Mouse (Mus musculus) heart, embryonic 11.5 days (tissue): ENCODE data around the gene Iars2. TPM values are rescaled to one million over a fixed set of nuclear protein-coding genes. Genes with fewer than 3 reads are reported as not detected.

Experiments used
- ATAC-seq: fragments of 200-750 bp; cut with Nextera tagmentation; replicated peaks from 2 replicates; pipeline ENCODE4 v1.8.0; 2017; ENCODE audit warnings: moderate library complexity; ENCODE audit not compliant: insufficient number of reproducible peaks, low FRiP score, low TSS enrichment
- H3K27ac ChIP-seq: fragments of 300-500 bp; sonication (generic); 2 replicates; pipeline ENCODE4 v1.5.1; 2014; ENCODE audit warnings: mild to moderate bottlenecking, low read depth, low read length
- H3K27me3 ChIP-seq: fragments of 300-500 bp; sonication (generic); 2 replicates; pipeline ENCODE4 v1.6.1; 2014; ENCODE audit warnings: mild to moderate bottlenecking, low read length, mixed read lengths; ENCODE audit not compliant: control insufficient read depth, insufficient read depth
- H3K36me3 ChIP-seq: fragments of 300-500 bp; sonication (generic); 2 replicates; pipeline ENCODE4 v1.6.1; 2014; ENCODE audit warnings: mild to moderate bottlenecking, low read length, moderate library complexity, mixed read lengths; ENCODE audit not compliant: control insufficient read depth, insufficient read depth
- H3K4me1 ChIP-seq: fragments of 300-500 bp; sonication (generic); 2 replicates; pipeline ENCODE4 v1.6.1; 2014; ENCODE audit warnings: low read length; ENCODE audit not compliant: control insufficient read depth, insufficient read depth
- H3K4me2 ChIP-seq: fragments of 300-500 bp; sonication (generic); 2 replicates; pipeline ENCODE4 v1.6.1; 2014; ENCODE audit warnings: mild to moderate bottlenecking, moderate library complexity
- H3K4me3 ChIP-seq: fragments of 300-500 bp; sonication (generic); 2 replicates; pipeline ENCODE4 v1.5.1; 2014; ENCODE audit warnings: low read depth, low read length
- H3K9ac ChIP-seq: fragments of 300-500 bp; sonication (generic); 2 replicates; pipeline ENCODE4 v1.6.1; 2014; ENCODE audit warnings: mild to moderate bottlenecking, low read depth, low read length, moderate library complexity
- H3K9me3 ChIP-seq: fragments of 300-500 bp; sonication (generic); replicated peaks from 2 replicates; pipeline ENCODE4 v1.6.1; 2016; ENCODE audit warnings: low read length; ENCODE audit not compliant: control insufficient read depth
- WGBS: fragments of 180-500 bp; shearing (Covaris S2); extraction: QIAGEN DNeasy Blood & Tissue Kit; methylation state at CpG from one replicate; pipeline ENCODE4 v1.1.7; 2014; ENCODE audit not compliant: insufficient replicate concordance; 5-methylcytosine and 5-hydroxymethylcytosine counted together
- microRNA counts: library from miRNA; unstranded; fragments of <30 nt; microRNA quantifications from one replicate; lab custom pipeline; 2015
- microRNA-seq: library from miRNA; unstranded; fragments of <30 nt; microRNA quantifications from one replicate; pipeline ENCODE4, GENCODE M21; 2016; ENCODE audit warnings: borderline number of aligned reads
- polyA plus RNA-seq: library from polyadenylated mRNA; unstranded; fragments of >200 nt; fragmentation: Nextera tagmentation; extraction: Ambion mirVana; gene quantifications from 2 replicates; pipeline ENCODE4 v1.2.1, GENCODE M21; 2014

Iars2 gene
- polyA plus RNA-seq, 1 experiment from 2014 or later = 34.9 TPM

DNA sequence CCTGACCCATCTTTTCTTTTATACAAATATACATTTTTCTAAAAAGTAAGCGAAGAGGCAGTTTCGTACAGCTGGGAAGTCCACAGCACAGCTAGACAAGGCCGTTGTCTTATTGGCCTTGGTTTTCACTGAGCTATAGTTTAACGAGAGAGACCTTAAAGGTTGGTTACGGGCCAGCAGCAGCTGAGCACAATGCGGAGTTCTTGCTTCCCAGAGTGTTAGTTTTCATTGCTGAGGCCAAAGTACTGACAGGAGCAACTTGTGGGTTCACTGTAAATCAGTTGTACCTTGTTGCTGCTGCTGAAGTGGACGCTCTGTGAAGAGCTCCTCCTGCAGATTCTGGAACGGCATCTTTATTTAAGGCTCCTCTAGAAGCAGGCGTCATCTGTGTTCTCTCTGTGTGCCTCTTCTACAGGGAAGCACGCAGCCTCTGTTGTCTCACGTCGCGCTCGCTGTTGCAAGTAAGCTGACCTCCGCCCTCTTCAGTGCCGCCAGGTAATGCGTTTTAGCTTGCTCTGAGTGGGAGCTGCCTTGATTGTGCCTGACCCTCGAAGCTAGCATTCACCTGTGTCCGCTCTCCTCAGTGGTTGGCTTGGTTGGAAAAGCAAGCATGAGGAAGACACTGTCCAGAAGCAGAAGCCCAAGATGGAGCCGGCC is 81.6 kb downstream of the Iars2 start:
- no peaks in the 10 kb centered on the region for H3K9me3 ChIP-seq
- WGBS = 87% methylated on average over 20 of the region's 20 CpGs
- no peak overlapping the region for H3K27ac ChIP-seq
- no peak overlapping the region for H3K9ac ChIP-seq
- no peaks in the 10 kb centered on the region for H3K27me3 ChIP-seq
- H3K4me1 ChIP-seq = peaks cover 11% of the 10 kb centered on the region; the same call in 1 of the 2 replicates
- peaks cover 23% of the 10 kb centered on the region for H3K36me3 ChIP-seq
- H3K4me2 ChIP-seq = no peak overlapping the region
- H3K4me3 ChIP-seq = no peak overlapping the region
- no peak for ATAC-seq

DNA sequence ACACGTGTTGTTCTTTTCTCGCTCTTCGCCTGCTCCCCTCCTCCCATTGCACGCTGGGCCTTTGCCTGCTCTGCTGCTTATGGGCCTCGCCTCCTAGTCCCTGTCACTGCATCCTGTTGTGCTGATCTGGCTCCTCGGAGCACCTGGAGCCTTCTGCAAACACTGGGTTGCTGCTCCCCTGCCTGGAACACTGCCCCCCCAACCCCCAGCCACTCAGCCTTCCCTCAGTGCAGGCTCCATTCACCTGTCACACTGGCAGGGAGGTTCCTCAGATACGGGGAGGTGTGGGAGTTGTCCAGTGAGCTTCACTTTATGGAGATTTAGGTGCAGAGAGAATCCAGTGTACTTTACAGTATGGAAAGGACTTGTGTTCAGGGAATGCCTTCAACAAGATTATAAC is 83.7 kb downstream of the Iars2 start:
- H3K27ac ChIP-seq = no peak overlapping the region
- H3K4me1 ChIP-seq = no peaks in the 10 kb centered on the region
- 76% methylated on average over 7 of the region's 7 CpGs for WGBS
- H3K9ac ChIP-seq = no peak overlapping the region
- no peak overlapping the region for H3K4me3 ChIP-seq
- no peak overlapping the region for H3K4me2 ChIP-seq
- H3K36me3 ChIP-seq = peaks cover 19% of the 10 kb centered on the region
- H3K27me3 ChIP-seq = no peaks in the 10 kb centered on the region
- H3K9me3 ChIP-seq = no peaks in the 10 kb centered on the region
- no peak for ATAC-seq

DNA sequence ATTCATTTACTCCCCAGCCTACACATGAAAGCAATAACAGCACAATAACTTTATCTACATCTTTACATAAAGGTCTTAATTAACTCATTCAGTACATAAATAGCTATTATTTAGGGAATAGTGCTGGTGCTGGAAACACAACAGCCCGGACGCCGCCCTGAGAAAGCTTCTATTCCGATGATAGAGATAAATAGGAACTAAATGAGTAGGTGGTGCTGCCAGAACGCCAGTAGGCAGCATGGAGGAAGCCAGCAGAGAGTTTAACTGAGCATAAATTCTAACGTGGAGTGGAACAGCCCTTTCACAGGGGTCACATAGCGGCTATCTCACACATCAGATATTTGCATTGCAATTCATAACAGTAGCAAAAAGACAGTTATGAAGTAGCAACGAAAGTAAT is 86.2 kb downstream of the Iars2 start:
- ATAC-seq = no peak
- H3K9me3 ChIP-seq = no peaks in the 10 kb centered on the region
- H3K27me3 ChIP-seq = no peaks in the 10 kb centered on the region
- H3K36me3 ChIP-seq = peaks cover 22% of the 10 kb centered on the region
- H3K27ac ChIP-seq = no peak overlapping the region
- H3K9ac ChIP-seq = no peak overlapping the region
- 85% methylated on average over 8 of the region's 8 CpGs for WGBS
- no peaks in the 10 kb centered on the region for H3K4me1 ChIP-seq
- no peak overlapping the region for H3K4me3 ChIP-seq
- H3K4me2 ChIP-seq = no peak overlapping the region

DNA sequence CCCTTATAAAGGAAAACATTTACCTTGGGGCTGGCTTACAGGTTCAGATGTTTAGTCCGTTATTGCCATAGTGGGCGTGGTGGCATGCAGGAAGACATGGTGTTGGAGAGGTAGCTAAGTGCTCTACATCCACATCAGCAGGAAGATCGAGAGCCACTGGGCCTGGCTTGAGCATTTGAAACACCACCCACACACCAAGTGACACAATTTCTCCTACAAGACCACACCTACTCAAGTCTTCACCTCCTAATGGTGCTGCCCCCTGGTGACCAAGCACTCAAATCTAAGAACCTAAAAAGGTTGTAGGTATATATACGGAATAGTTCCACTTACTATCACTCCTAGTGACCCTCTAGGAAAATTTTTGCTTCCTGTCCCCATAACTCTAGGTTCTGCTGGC is 92.7 kb downstream of the Iars2 start:
- no peak overlapping the region for H3K4me3 ChIP-seq
- H3K27me3 ChIP-seq = no peaks in the 10 kb centered on the region
- no peak for ATAC-seq
- peaks cover 21% of the 10 kb centered on the region for H3K36me3 ChIP-seq
- H3K27ac ChIP-seq = no peak overlapping the region
- no peaks in the 10 kb centered on the region for H3K9me3 ChIP-seq
- 86% methylated on average over 4 of the region's 4 CpGs for WGBS
- H3K9ac ChIP-seq = no peak overlapping the region
- no peaks in the 10 kb centered on the region; the same call in 1 of the 2 replicates for H3K4me1 ChIP-seq
- no peak overlapping the region for H3K4me2 ChIP-seq

DNA sequence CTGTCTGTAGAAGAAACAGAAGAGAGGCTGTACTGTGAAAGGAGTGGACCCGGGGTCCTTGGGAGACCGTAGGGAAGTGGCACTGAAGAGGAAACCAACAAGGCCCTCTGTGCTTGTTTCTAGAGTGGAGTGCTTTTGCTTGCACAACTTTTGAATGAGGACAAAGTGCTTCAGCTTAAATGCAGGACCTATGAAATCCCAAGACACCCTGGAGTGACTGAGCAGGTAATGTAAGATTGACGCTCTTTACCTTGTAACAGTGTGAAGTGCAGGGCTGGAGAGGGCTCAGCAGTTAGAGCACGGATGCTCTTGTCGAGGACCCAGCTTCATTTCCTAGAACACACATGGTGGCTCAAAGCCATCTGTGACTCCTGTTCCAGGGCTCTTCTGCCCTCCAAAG is 93.4 kb downstream of the Iars2 start:
- whole genome bisulfite sequencing = 92% methylated on average over 5 of the region's 5 CpGs
- H3K9me3 ChIP-seq = no peaks in the 10 kb centered on the region
- no peak for ATAC-seq
- no peak overlapping the region for H3K4me2 ChIP-seq
- no peaks in the 10 kb centered on the region for H3K27me3 ChIP-seq
- H3K4me3 ChIP-seq = no peak overlapping the region
- H3K27ac ChIP-seq = no peak overlapping the region
- no peaks in the 10 kb centered on the region; the same call in 1 of the 2 replicates for H3K4me1 ChIP-seq
- no peak overlapping the region for H3K9ac ChIP-seq
- peaks cover 19% of the 10 kb centered on the region for H3K36me3 ChIP-seq

MicroRNAs encoded within 50 kb of the gene (microRNA counts, 519-probe panel; counts per million panel counts)
- microRNA mmu-miR-194 (lab: Ali Mortazavi, UCI) = 3,233 counts per million, percentile 13 among the panel's probes with 10 or more counts
- 32.2 counts per million for microRNA mmu-miR-664 (lab: Ali Mortazavi, UCI)

Small RNAs within 50 kb of the gene (microRNA-seq; reads per million reads assigned to microRNA genes)
- gene Mir194-1 (53.4 reads per million, percentile 59 among the genes with 10 or more reads in this experiment), gene Mir215 (326 reads per million, percentile 75 among the genes with 10 or more reads in this experiment), gene Mir664 (12.1 reads per million, percentile 46 among the genes with 10 or more reads in this experiment)

Other genes with a start within 250 kb of the Iars2 start
- 18.9 and 19.1 TPM in 2 replicates for gene Rab3gap2, start 125.3 kb downstream of the Iars2 start, polyA plus RNA-seq
- 27.0 and 27.5 TPM in 2 replicates for gene Bpnt1, start 2.8 kb upstream of the Iars2 start, polyA plus RNA-seq
- gene Eprs, start 33.6 kb upstream of the Iars2 start, polyA plus RNA-seq = 111 and 122 TPM in 2 replicates
- 3.9 and 5.0 TPM in 2 replicates for gene Slc30a10, start 125.5 kb upstream of the Iars2 start, polyA plus RNA-seq